Mouse (Mus musculus) intestine, embryonic 15.5 days (tissue): ENCODE data around the gene Klrb1c. TPM values are rescaled to one million over a fixed set of nuclear protein-coding genes. Genes with fewer than 3 reads are reported as not detected.

Experiments used
- ATAC-seq: fragments of 200-750 bp; cut with Nextera tagmentation; 2 replicates; pipeline ENCODE4 v1.8.0; 2017; ENCODE audit warnings: moderate TSS enrichment, moderate library complexity
- H3K27ac ChIP-seq: fragments of 300-500 bp; sonication (generic); 2 replicates; pipeline ENCODE4 v1.5.1; 2015; ENCODE audit warnings: mild to moderate bottlenecking, inconsistent platforms
- H3K27me3 ChIP-seq: fragments of 300-500 bp; sonication (generic); replicated peaks from 2 replicates; pipeline ENCODE4 v1.6.1; 2015; ENCODE audit warnings: inconsistent platforms
- H3K36me3 ChIP-seq: fragments of 300-500 bp; sonication (generic); 2 replicates; pipeline ENCODE4 v1.6.1; 2015; ENCODE audit warnings: inconsistent platforms
- H3K4me1 ChIP-seq: fragments of 300-500 bp; sonication (generic); replicated peaks from 2 replicates; pipeline ENCODE4 v1.6.1; 2015; ENCODE audit warnings: inconsistent platforms
- H3K4me2 ChIP-seq: fragments of 300-500 bp; sonication (generic); replicated peaks from 2 replicates; pipeline ENCODE4 v1.6.1; 2015; ENCODE audit warnings: mild to moderate bottlenecking, inconsistent platforms
- H3K4me3 ChIP-seq: fragments of 300-500 bp; sonication (generic); replicated peaks from 2 replicates; pipeline ENCODE4 v1.5.1; 2015; ENCODE audit warnings: inconsistent platforms
- H3K9ac ChIP-seq: fragments of 300-500 bp; sonication (generic); 2 replicates; pipeline ENCODE4 v1.6.1; 2015; ENCODE audit warnings: inconsistent platforms
- H3K9me3 ChIP-seq: fragments of 300-500 bp; sonication (generic); 2 replicates; pipeline ENCODE4 v1.6.1; 2016; ENCODE audit warnings: inconsistent platforms
- WGBS: fragments of 180-500 bp; shearing (Covaris S2); methylation state at CpG from one replicate; pipeline ENCODE4 v1.1.7; 2015; 5-methylcytosine and 5-hydroxymethylcytosine counted together
- polyA plus RNA-seq: library from polyadenylated mRNA; unstranded; fragments of >200 nt; fragmentation: Nextera tagmentation; extraction: Ambion mirVana; gene quantifications from 2 replicates; pipeline ENCODE4 v1.2.1, GENCODE M21; 2015

The Klrb1c gene
- polyA plus RNA-seq, 1 experiment from 2014 or later = 0.34 TPM

DNA sequence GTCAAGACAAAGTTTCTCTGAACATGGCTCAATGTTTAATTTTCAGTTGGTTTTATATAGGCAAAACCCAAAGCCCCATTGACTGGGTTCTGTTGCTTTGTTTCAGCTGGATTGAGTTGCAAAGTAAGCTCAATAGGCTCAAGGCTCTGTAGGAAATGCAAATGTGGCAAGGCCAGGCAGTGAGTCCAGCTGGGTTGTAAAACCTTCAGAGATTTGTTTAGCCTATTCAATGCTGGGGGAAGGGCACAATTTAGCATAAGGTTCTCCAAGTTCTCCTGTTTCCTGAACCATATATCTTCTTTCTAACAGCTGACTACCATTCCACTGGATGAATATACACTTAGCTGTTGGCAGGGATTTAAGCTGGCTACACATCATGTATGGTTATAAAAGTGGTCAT, 54.1 kb downstream of the Klrb1c start:
- ATAC-seq = no peak
- Histone ChIP-seq H3K9me3 (no peaks in the 10 kb centered on the region), H3K9ac (no peak overlapping the region), H3K27ac (no peak overlapping the region), H3K27me3 (no peaks in the 10 kb centered on the region), H3K4me1 (no peaks in the 10 kb centered on the region), H3K4me2 (no peak overlapping the region), H3K36me3 (no peaks in the 10 kb centered on the region), H3K4me3 (no peak overlapping the region)

DNA sequence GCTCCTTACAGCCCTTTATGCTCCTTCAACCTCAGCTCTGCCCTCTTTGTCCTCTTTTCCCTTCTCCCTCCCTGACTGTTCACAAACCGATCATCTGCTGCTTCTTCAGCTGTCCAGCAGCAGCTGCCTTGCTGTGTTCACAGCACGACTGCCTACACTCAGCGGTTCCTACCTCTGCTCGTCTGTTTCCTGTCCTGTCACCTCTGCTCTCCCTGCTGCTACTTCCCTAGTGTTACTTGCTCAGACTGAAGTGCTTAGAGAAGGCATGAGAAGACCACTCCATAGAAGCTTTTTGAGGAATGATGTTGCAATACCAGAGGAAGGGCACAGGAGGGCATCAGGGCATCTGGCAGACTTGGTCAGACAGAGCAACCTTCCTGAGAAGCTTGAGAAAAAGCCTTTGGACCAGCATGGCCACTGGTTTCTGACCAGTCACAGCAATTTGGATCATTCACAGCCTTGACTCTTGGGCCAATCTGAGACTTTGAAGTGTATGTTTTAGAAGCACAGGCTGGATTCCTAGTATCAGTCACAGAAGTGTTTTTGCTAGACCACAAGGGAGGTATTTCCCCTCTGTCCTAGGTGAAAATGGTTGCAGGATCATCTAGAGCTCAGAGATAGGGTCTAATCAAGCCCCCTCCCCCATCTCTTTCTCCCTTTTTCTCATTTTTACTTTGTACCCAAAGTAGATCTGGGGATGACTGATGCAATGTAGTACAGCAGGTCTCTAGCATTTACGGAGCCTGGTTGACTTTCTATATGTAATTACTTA, 54.9 kb downstream of the Klrb1c start:
- Histone ChIP-seq H3K27ac (no peak overlapping the region), H3K4me1 (no peaks in the 10 kb centered on the region), H3K9me3 (no peaks in the 10 kb centered on the region), H3K4me2 (no peak overlapping the region), H3K9ac (no peak overlapping the region), H3K27me3 (no peaks in the 10 kb centered on the region), H3K4me3 (no peak overlapping the region), H3K36me3 (no peaks in the 10 kb centered on the region)
- ATAC-seq = no peak
- 49% methylated on average over 5 of the region's 5 CpGs for WGBS

DNA sequence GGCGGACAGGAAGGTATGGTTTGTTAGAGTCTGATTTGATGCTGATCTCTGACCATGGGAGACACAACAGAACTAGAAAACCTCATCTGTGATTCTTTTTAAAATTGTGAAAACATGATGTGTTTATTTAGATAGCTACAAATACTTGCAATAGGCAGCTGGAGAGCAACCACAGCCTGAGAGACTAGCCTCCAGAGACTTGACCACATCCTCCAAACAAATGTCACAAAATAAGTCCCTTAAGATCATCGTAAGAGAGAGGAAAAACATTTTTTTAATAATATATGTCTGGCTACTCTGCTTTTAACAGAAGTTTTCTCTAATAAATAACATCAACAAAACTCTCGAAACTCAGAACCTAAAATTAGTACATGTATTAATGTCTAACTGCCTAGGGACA, 57.0 kb downstream of the Klrb1c start:
- no peaks in the 10 kb centered on the region for H3K9me3 ChIP-seq
- no peaks in the 10 kb centered on the region for H3K27me3 ChIP-seq
- no peaks in the 10 kb centered on the region for H3K36me3 ChIP-seq
- ATAC-seq = no peak
- H3K4me1 ChIP-seq = no peaks in the 10 kb centered on the region
- no peak overlapping the region for H3K9ac ChIP-seq
- WGBS = 77% methylated on average over 3 of the region's 3 CpGs
- no peak overlapping the region for H3K4me2 ChIP-seq
- no peak overlapping the region for H3K4me3 ChIP-seq
- no peak overlapping the region for H3K27ac ChIP-seq

Other genes starting within 250 kb of the Klrb1c start
- gene A2ml1, start 207.6 kb downstream of the Klrb1c start, polyA plus RNA-seq = 2.7 and 3.6 TPM in 2 replicates
- not detected in 2 replicates for gene Klrb1a, start 165.7 kb downstream of the Klrb1c start, polyA plus RNA-seq
- gene Clec2h, start 126.8 kb downstream of the Klrb1c start, polyA plus RNA-seq = 11.4 and 15.9 TPM in 2 replicates
- not detected in 2 replicates for gene Klrb1, start 66.2 kb downstream of the Klrb1c start, polyA plus RNA-seq
- not detected in 2 replicates for gene Gm44511, start 37.1 kb upstream of the Klrb1c start, polyA plus RNA-seq
- gene Klrb1b, start 37.1 kb upstream of the Klrb1c start, polyA plus RNA-seq = 1.2 TPM in 2 replicates
- 0.19 and 0.21 TPM in 2 replicates for gene Clec2i, start 98.4 kb upstream of the Klrb1c start, polyA plus RNA-seq
- 1.7 and 1.9 TPM in 2 replicates for gene BC035044, start 101.9 kb upstream of the Klrb1c start, polyA plus RNA-seq
- not detected in 2 replicates for gene Clec2g, start 145.2 kb upstream of the Klrb1c start, polyA plus RNA-seq